Mouse (Mus musculus): ENCODE measurements around the gene Mms19. TPM values are rescaled to one million over a fixed set of nuclear protein-coding genes. Genes with fewer than 3 reads are reported as not detected.

Mms19 gene
- polyA plus RNA-seq, 1 experiment from 2014 or later, result 37.8 TPM

DNA sequence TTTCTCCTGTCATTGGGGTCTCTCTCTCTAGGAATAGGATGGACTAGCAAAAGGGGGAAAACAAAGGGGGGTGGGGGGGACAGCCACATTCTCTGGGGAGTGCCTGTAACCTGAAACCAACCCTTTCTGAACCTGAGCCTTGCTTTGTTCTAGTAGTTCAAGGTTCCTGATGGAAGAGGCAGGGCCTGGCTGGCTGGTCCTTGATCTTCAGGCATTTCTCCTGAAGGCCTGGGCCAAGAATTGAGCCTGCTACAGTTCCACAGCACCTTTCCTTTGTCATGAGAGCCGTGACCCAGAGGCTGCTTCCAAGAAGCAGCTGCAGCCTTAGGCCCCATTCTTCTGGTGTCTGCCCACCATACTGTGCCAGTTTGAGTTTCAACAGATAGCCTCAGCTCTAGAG lies 14.5 kb upstream of the Mms19 start:
- Histone ChIP-seq H3K4me1 (ENCODE audit: control insufficient read depth, insufficient read depth, low read length) (peaks cover 4% of the 10 kb centered on the region; the same call in 1 of the 2 replicates), H3K9ac (replicated peaks; ENCODE audit: low read length) (no peak overlapping the region), H3K9me3 (replicated peaks; ENCODE audit: control insufficient read depth, low read length) (no peaks in the 10 kb centered on the region), H3K4me3 (ENCODE audit: low read depth, low read length) (no peak overlapping the region), H3K36me3 (replicated peaks; ENCODE audit: control insufficient read depth, insufficient read depth, low read depth, low read length) (no peaks in the 10 kb centered on the region), H3K27me3 (ENCODE audit: control insufficient read depth, insufficient read depth, low read length) (no peaks in the 10 kb centered on the region), H3K27ac (replicated peaks; ENCODE audit: low read depth, low read length) (no peak overlapping the region), H3K4me2 (ENCODE audit: low read depth, low read length) (no peak overlapping the region)
- WGBS, result 33% methylated on average over 1 of the region's 1 CpGs
- DNase-seq (ENCODE audit: low spot score) (no peak), ATAC-seq (replicated peaks; ENCODE audit: insufficient number of reproducible peaks, low FRiP score, low TSS enrichment, low read depth) (no peak)

DNA sequence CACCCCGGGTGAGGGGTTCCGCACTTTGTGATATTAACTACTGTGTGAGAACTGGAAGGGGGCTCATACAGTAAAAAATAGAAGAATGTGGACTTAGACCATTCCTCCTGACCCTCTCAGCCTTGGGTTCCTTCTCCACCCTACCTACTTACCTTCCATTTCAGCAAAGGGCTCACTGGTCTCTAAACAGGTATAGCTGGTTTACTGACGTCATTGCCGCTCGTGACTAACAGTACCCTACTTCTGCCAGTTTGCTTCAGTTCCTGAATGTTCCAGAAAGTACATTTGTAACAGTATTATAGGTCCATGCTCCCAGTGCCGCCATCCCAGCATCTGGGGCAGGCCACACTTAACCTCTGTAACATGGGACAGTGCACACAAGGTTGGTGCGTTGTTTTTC lies 13.1 kb upstream of the Mms19 start:
- WGBS, result 91% methylated on average over 7 of the region's 7 CpGs
- Histone ChIP-seq H3K4me1 (ENCODE audit: control insufficient read depth, insufficient read depth, low read length) (peaks cover 4% of the 10 kb centered on the region; the same call in 1 of the 2 replicates), H3K36me3 (replicated peaks; ENCODE audit: control insufficient read depth, insufficient read depth, low read depth, low read length) (no peaks in the 10 kb centered on the region)

DNA sequence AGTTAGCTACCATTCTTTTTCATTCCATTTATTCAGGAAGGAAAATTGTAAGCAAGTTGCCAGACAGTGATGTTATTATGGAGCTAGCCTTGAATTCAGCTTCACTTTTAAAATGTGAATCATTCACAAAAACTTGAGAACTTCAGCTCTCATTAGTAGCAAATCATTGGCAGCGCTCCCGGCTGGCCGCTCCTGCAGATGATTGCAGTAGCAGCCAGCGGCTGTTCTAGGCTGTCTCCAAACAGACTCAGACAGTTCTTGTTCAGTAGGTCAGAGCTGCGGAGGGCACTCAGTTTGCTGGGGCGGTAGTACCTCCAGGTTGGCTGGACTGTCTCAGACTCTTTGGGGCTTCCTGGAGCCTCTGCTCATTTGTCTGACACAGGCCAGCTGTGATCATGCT lies 12.5 kb upstream of the Mms19 start:
- no peaks in the 10 kb centered on the region for H3K36me3 ChIP-seq (replicated peaks; ENCODE audit: control insufficient read depth, insufficient read depth, low read depth, low read length)
- no peak overlapping the region for H3K9ac ChIP-seq (replicated peaks; ENCODE audit: low read length)
- H3K4me2 ChIP-seq (ENCODE audit: low read depth, low read length), result no peak overlapping the region
- H3K9me3 ChIP-seq (replicated peaks; ENCODE audit: control insufficient read depth, low read length), result no peaks in the 10 kb centered on the region
- WGBS, result 78% methylated on average over 6 of the region's 6 CpGs
- H3K27ac ChIP-seq (replicated peaks; ENCODE audit: low read depth, low read length), result no peak overlapping the region
- H3K4me1 ChIP-seq (ENCODE audit: control insufficient read depth, insufficient read depth, low read length), result peaks cover 4% of the 10 kb centered on the region; the same call in 1 of the 2 replicates
- DNase-seq (ENCODE audit: low spot score) (no peak), ATAC-seq (replicated peaks; ENCODE audit: insufficient number of reproducible peaks, low FRiP score, low TSS enrichment, low read depth) (no peak)
- H3K4me3 ChIP-seq (ENCODE audit: low read depth, low read length), result no peak overlapping the region
- no peaks in the 10 kb centered on the region for H3K27me3 ChIP-seq (ENCODE audit: control insufficient read depth, insufficient read depth, low read length)

More for the DNA sequence above, 13.1 kb upstream of the Mms19 start:
- ATAC-seq (replicated peaks; ENCODE audit: insufficient number of reproducible peaks, low FRiP score, low TSS enrichment, low read depth) (no peak), DNase-seq (ENCODE audit: low spot score) (no peak)
- no peak overlapping the region for H3K4me3 ChIP-seq (ENCODE audit: low read depth, low read length)
- no peaks in the 10 kb centered on the region for H3K9me3 ChIP-seq (replicated peaks; ENCODE audit: control insufficient read depth, low read length)
- H3K9ac ChIP-seq (replicated peaks; ENCODE audit: low read length), result no peak overlapping the region
- H3K27me3 ChIP-seq (ENCODE audit: control insufficient read depth, insufficient read depth, low read length), result no peaks in the 10 kb centered on the region
- no peak overlapping the region for H3K27ac ChIP-seq (replicated peaks; ENCODE audit: low read depth, low read length)
- no peak overlapping the region for H3K4me2 ChIP-seq (ENCODE audit: low read depth, low read length)

DNA sequence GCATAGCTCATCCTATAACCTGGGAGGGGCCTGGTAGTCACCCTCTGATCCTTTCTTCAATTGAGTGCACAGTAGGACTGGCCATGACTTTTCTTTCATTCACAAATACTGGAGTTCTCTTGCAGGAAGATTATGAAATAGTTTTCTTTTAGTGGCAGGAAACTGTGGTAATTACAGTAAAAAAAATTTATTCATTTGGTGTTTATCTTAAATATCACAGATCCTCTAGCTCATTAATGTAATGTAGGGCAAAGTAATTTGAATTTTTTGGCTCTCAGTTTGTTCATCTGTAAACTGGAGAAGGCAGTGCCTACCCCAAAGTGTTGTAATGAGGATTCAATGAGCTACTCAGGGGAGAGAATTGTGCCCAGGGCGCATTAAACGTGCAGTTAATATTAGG lies 12.0 kb upstream of the Mms19 start:
- Histone ChIP-seq H3K9ac (replicated peaks; ENCODE audit: low read length) (no peak overlapping the region), H3K4me2 (ENCODE audit: low read depth, low read length) (no peak overlapping the region), H3K36me3 (replicated peaks; ENCODE audit: control insufficient read depth, insufficient read depth, low read depth, low read length) (no peaks in the 10 kb centered on the region), H3K4me3 (ENCODE audit: low read depth, low read length) (no peak overlapping the region), H3K4me1 (ENCODE audit: control insufficient read depth, insufficient read depth, low read length) (peaks cover 4% of the 10 kb centered on the region; the same call in 1 of the 2 replicates), H3K27ac (replicated peaks; ENCODE audit: low read depth, low read length) (no peak overlapping the region), H3K9me3 (replicated peaks; ENCODE audit: control insufficient read depth, low read length) (no peaks in the 10 kb centered on the region), H3K27me3 (ENCODE audit: control insufficient read depth, insufficient read depth, low read length) (no peaks in the 10 kb centered on the region)
- no peak for DNase-seq (ENCODE audit: low spot score)
- no peak for ATAC-seq (replicated peaks; ENCODE audit: insufficient number of reproducible peaks, low FRiP score, low TSS enrichment, low read depth)
- 87% methylated on average over 2 of the region's 2 CpGs for WGBS

DNA sequence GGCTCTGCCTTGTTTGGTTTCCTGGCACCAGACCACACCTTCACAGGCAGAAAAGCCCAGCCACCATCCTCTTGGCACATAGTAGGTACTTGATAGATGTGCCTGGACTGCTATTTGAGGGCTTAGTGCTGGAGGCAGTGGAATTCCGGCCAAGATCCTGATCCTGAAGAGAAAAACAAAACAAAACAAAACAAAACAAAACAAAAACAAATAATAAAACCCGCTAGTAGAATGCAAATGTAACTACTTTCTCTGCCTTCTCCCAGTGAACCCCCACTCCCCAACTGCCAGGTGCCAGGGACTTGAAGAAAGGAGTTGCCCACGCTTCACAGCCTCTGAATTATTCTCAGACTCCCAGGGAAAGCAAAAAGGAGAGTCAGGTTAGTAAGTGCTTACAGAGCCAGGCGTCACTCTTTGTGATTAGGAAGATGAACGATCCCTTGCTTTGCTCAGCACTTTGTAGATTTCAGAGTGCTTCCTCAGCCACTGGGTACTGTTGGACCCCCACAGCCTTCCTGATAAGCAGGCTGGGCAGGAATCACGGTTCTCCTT lies 11.0 kb upstream of the Mms19 start:
- Histone ChIP-seq H3K36me3 (replicated peaks; ENCODE audit: control insufficient read depth, insufficient read depth, low read depth, low read length) (no peaks in the 10 kb centered on the region), H3K4me1 (ENCODE audit: control insufficient read depth, insufficient read depth, low read length) (peaks cover 4% of the 10 kb centered on the region; the same call in 1 of the 2 replicates), H3K27ac (replicated peaks; ENCODE audit: low read depth, low read length) (no peak overlapping the region), H3K4me3 (ENCODE audit: low read depth, low read length) (no peak overlapping the region), H3K27me3 (ENCODE audit: control insufficient read depth, insufficient read depth, low read length) (no peaks in the 10 kb centered on the region), H3K4me2 (ENCODE audit: low read depth, low read length) (no peak overlapping the region), H3K9me3 (replicated peaks; ENCODE audit: control insufficient read depth, low read length) (no peaks in the 10 kb centered on the region), H3K9ac (replicated peaks; ENCODE audit: low read length) (no peak overlapping the region)
- 45% methylated on average over 6 of the region's 6 CpGs for WGBS
- ATAC-seq (replicated peaks; ENCODE audit: insufficient number of reproducible peaks, low FRiP score, low TSS enrichment, low read depth), result no peak
- no peak for DNase-seq (ENCODE audit: low spot score)

DNA sequence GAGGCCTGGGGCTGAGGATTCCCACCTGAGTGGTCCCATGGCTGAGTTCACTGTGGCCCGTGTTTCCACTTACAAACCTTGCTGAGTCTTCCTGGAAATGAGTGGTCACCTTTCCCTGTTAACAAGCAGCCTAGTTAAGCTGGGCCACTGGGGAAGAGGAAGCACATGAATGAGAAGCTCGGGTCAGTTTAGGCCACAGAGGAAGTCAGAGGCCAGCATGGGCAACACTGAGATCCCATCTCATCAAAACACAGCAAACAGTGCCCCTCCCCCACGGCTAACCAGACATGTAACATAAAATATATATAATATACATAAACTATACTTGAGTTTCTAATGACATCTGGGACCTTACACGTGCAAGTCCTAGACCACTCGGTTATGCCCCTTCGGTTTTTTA lies 8.9 kb upstream of the Mms19 start:
- Histone ChIP-seq H3K36me3 (replicated peaks; ENCODE audit: control insufficient read depth, insufficient read depth, low read depth, low read length) (no peaks in the 10 kb centered on the region), H3K4me2 (ENCODE audit: low read depth, low read length) (no peak overlapping the region), H3K4me1 (ENCODE audit: control insufficient read depth, insufficient read depth, low read length) (no peaks in the 10 kb centered on the region; the same call in 1 of the 2 replicates), H3K9me3 (replicated peaks; ENCODE audit: control insufficient read depth, low read length) (no peaks in the 10 kb centered on the region), H3K4me3 (ENCODE audit: low read depth, low read length) (no peak overlapping the region), H3K9ac (replicated peaks; ENCODE audit: low read length) (no peak overlapping the region), H3K27ac (replicated peaks; ENCODE audit: low read depth, low read length) (no peak overlapping the region), H3K27me3 (ENCODE audit: control insufficient read depth, insufficient read depth, low read length) (no peaks in the 10 kb centered on the region)
- WGBS, result 74% methylated on average over 6 of the region's 6 CpGs
- ATAC-seq (replicated peaks; ENCODE audit: insufficient number of reproducible peaks, low FRiP score, low TSS enrichment, low read depth), result no peak
- no peak for DNase-seq (ENCODE audit: low spot score)

DNA sequence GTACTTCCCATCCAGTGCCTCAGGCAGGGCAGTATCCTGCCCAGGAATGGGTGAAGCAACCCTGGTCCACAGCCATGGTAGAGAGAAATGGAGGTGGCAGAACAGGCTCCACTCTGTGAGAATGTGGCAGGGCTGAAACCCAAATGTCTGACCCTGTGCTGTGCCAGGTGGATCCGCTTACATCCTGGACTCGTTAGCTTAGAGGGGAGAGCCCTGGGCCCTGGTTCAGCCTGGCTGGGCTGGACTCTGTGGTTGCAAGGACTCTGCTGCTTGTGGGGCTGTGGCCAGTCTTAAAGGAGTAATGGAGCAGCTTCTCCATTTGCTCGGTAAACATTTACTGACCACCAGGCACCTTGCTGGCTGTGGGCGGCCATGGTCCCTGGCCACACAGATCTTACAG lies 6.2 kb upstream of the Mms19 start:
- no peak overlapping the region for H3K9ac ChIP-seq (replicated peaks; ENCODE audit: low read length)
- H3K27ac ChIP-seq (replicated peaks; ENCODE audit: low read depth, low read length), result no peak overlapping the region
- ATAC-seq (replicated peaks; ENCODE audit: insufficient number of reproducible peaks, low FRiP score, low TSS enrichment, low read depth) (no peak), DNase-seq (ENCODE audit: low spot score) (no peak)
- no peaks in the 10 kb centered on the region for H3K27me3 ChIP-seq (ENCODE audit: control insufficient read depth, insufficient read depth, low read length)
- no peaks in the 10 kb centered on the region for H3K9me3 ChIP-seq (replicated peaks; ENCODE audit: control insufficient read depth, low read length)
- 73% methylated on average over 4 of the region's 4 CpGs for WGBS
- no peak overlapping the region for H3K4me3 ChIP-seq (ENCODE audit: low read depth, low read length)
- H3K4me1 ChIP-seq (ENCODE audit: control insufficient read depth, insufficient read depth, low read length), result peaks cover 2% of the 10 kb centered on the region; the same call in 1 of the 2 replicates
- no peaks in the 10 kb centered on the region for H3K36me3 ChIP-seq (replicated peaks; ENCODE audit: control insufficient read depth, insufficient read depth, low read depth, low read length)
- H3K4me2 ChIP-seq (ENCODE audit: low read depth, low read length), result no peak overlapping the region

DNA sequence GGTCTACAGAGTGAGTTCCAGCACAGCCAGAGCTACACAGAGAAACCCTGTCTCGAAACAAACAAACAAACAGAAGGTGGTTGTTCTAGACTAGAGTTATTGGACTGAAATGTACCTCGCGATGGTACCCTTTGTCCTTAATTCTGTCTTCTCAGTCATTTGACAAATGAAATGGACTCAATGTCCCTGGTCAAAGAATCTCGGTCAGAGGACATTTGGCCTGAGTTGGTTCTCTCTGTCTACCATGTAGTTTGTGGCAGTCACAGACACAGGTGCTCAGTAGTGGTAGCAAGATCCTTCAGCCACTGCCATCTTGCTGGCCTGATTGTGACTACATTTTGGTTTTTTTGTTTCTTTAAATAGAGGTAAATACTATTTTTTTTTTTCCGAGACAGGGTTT lies 5.0 kb upstream of the Mms19 start:
- no peaks in the 10 kb centered on the region for H3K36me3 ChIP-seq (replicated peaks; ENCODE audit: control insufficient read depth, insufficient read depth, low read depth, low read length)
- no peak for ATAC-seq (replicated peaks; ENCODE audit: insufficient number of reproducible peaks, low FRiP score, low TSS enrichment, low read depth)
- H3K27ac ChIP-seq (replicated peaks; ENCODE audit: low read depth, low read length), result no peak overlapping the region
- no peaks in the 10 kb centered on the region for H3K9me3 ChIP-seq (replicated peaks; ENCODE audit: control insufficient read depth, low read length)
- H3K27me3 ChIP-seq (ENCODE audit: control insufficient read depth, insufficient read depth, low read length), result no peaks in the 10 kb centered on the region; the same call in 1 of the 2 replicates
- DNase-seq (ENCODE audit: low spot score), result no peak
- H3K9ac ChIP-seq (replicated peaks; ENCODE audit: low read length), result no peak overlapping the region
- H3K4me2 ChIP-seq (ENCODE audit: low read depth, low read length), result no peak overlapping the region
- WGBS, result 92% methylated on average over 5 of the region's 5 CpGs
- H3K4me1 ChIP-seq (ENCODE audit: control insufficient read depth, insufficient read depth, low read length), result peaks cover 2% of the 10 kb centered on the region; the same call in 1 of the 2 replicates
- H3K4me3 ChIP-seq (ENCODE audit: low read depth, low read length), result no peak overlapping the region

Measured in embryonic facial prominence, embryonic 11.5 days (tissue).